Mouse (Mus musculus): ENCODE results near the gene Epha2. TPM values are rescaled to one million over a fixed set of nuclear protein-coding genes. Genes with fewer than 3 reads are reported as not detected.

The Epha2 gene
- polyA plus RNA-seq, 1 experiment from 2014 or later = 2.3 TPM

GRCm38 (mm10) chr4:141274485-141275341 is 26.3 kb upstream of the Epha2 start:
- Histone ChIP-seq H3K36me3 (ENCODE audit: control insufficient read depth, insufficient read depth, low read length) (no peaks in the 10 kb centered on the region), H3K9me3 (ENCODE audit: control insufficient read depth, low read length) (no peaks in the 10 kb centered on the region), H3K9ac (ENCODE audit: low read length) (no peak overlapping the region), H3K4me1 (replicated peaks; ENCODE audit: control insufficient read depth, insufficient read depth, low read length) (peaks cover 5% of the 10 kb centered on the region; the same call in 1 of the 2 replicates), H3K27ac (ENCODE audit: low read depth, low read length) (no peak overlapping the region), H3K4me2 (ENCODE audit: low read depth, low read length, severe bottlenecking) (no peak overlapping the region), H3K4me3 (ENCODE audit: low read depth, low read length) (no peak overlapping the region), H3K27me3 (ENCODE audit: control insufficient read depth, insufficient read depth, low read length) (no peaks in the 10 kb centered on the region)
- ATAC-seq (replicated peaks; ENCODE audit: low FRiP score) (0 out of 2 replicates have a peak, but pooled peaks have one; percentile 26), DNase-seq (ENCODE audit: low spot score) (no peak)
- WGBS = 47% methylated on average over 23 of the region's 23 CpGs

GRCm38 (mm10) chr4:141277157-141277556 is 23.9 kb upstream of the Epha2 start:
- Histone ChIP-seq H3K4me2 (ENCODE audit: low read depth, low read length, severe bottlenecking) (no peak overlapping the region), H3K4me3 (ENCODE audit: low read depth, low read length) (no peak overlapping the region), H3K27me3 (ENCODE audit: control insufficient read depth, insufficient read depth, low read length) (no peaks in the 10 kb centered on the region), H3K4me1 (replicated peaks; ENCODE audit: control insufficient read depth, insufficient read depth, low read length) (peaks cover 5% of the 10 kb centered on the region; the same call in 1 of the 2 replicates), H3K27ac (ENCODE audit: low read depth, low read length) (no peak overlapping the region), H3K9ac (ENCODE audit: low read length) (no peak overlapping the region), H3K36me3 (ENCODE audit: control insufficient read depth, insufficient read depth, low read length) (no peaks in the 10 kb centered on the region), H3K9me3 (ENCODE audit: control insufficient read depth, low read length) (no peaks in the 10 kb centered on the region)
- 86% methylated on average over 8 of the region's 8 CpGs for WGBS
- ATAC-seq (replicated peaks; ENCODE audit: low FRiP score) (no peak), DNase-seq (ENCODE audit: low spot score) (no peak)

GRCm38 (mm10) chr4:141278154-141278553 is 22.9 kb upstream of the Epha2 start:
- H3K4me2 ChIP-seq (ENCODE audit: low read depth, low read length, severe bottlenecking) = no peak overlapping the region
- H3K27ac ChIP-seq (ENCODE audit: low read depth, low read length) = no peak overlapping the region
- H3K4me3 ChIP-seq (ENCODE audit: low read depth, low read length) = no peak overlapping the region
- no peak for ATAC-seq (replicated peaks; ENCODE audit: low FRiP score)
- no peaks in the 10 kb centered on the region for H3K36me3 ChIP-seq (ENCODE audit: control insufficient read depth, insufficient read depth, low read length)
- H3K9ac ChIP-seq (ENCODE audit: low read length) = no peak overlapping the region
- H3K27me3 ChIP-seq (ENCODE audit: control insufficient read depth, insufficient read depth, low read length) = no peaks in the 10 kb centered on the region
- 77% methylated on average over 7 of the region's 7 CpGs for WGBS
- no peaks in the 10 kb centered on the region for H3K9me3 ChIP-seq (ENCODE audit: control insufficient read depth, low read length)
- H3K4me1 ChIP-seq (replicated peaks; ENCODE audit: control insufficient read depth, insufficient read depth, low read length) = peaks cover 2% of the 10 kb centered on the region; the same call in 1 of the 2 replicates
- DNase-seq (ENCODE audit: low spot score) = no peak

- ATAC-seq (replicated peaks; ENCODE audit: low FRiP score) = no peak
- no peaks in the 10 kb centered on the region for H3K27me3 ChIP-seq (ENCODE audit: control insufficient read depth, insufficient read depth, low read length)
- no peaks in the 10 kb centered on the region for H3K9me3 ChIP-seq (ENCODE audit: control insufficient read depth, low read length)
- no peaks in the 10 kb centered on the region for H3K36me3 ChIP-seq (ENCODE audit: control insufficient read depth, insufficient read depth, low read length)
- no peak overlapping the region for H3K4me3 ChIP-seq (ENCODE audit: low read depth, low read length)
- DNase-seq (ENCODE audit: low spot score) = no peak
- H3K4me2 ChIP-seq (ENCODE audit: low read depth, low read length, severe bottlenecking) = no peak overlapping the region
- H3K9ac ChIP-seq (ENCODE audit: low read length) = no peak overlapping the region; the same call in 1 of the 2 replicates
- H3K27ac ChIP-seq (ENCODE audit: low read depth, low read length) = no peak overlapping the region
- 61% methylated on average over 15 of the region's 15 CpGs for WGBS
- H3K4me1 ChIP-seq (replicated peaks; ENCODE audit: control insufficient read depth, insufficient read depth, low read length) = peaks cover 2% of the 10 kb centered on the region; the same call in 1 of the 2 replicates
Measured at GRCm38 (mm10) chr4:141279327-141279726, 21.7 kb upstream of the Epha2 start.

- Histone ChIP-seq H3K27me3 (ENCODE audit: control insufficient read depth, insufficient read depth, low read length) (no peaks in the 10 kb centered on the region), H3K36me3 (ENCODE audit: control insufficient read depth, insufficient read depth, low read length) (no peaks in the 10 kb centered on the region), H3K4me2 (ENCODE audit: low read depth, low read length, severe bottlenecking) (no peak overlapping the region), H3K4me3 (ENCODE audit: low read depth, low read length) (no peak overlapping the region), H3K27ac (ENCODE audit: low read depth, low read length) (no peak overlapping the region), H3K9ac (ENCODE audit: low read length) (no peak overlapping the region), H3K4me1 (replicated peaks; ENCODE audit: control insufficient read depth, insufficient read depth, low read length) (peaks cover 2% of the 10 kb centered on the region; the same call in 1 of the 2 replicates), H3K9me3 (ENCODE audit: control insufficient read depth, low read length) (no peaks in the 10 kb centered on the region)
- DNase-seq (ENCODE audit: low spot score) = no peak
- ATAC-seq (replicated peaks; ENCODE audit: low FRiP score) = no peak
- WGBS = 95% methylated on average over 6 of the region's 6 CpGs
Measured at GRCm38 (mm10) chr4:141279783-141280182, 21.3 kb upstream of the Epha2 start.

GRCm38 (mm10) chr4:141280471-141280870 is 20.6 kb upstream of the Epha2 start:
- no peak overlapping the region for H3K27ac ChIP-seq (ENCODE audit: low read depth, low read length)
- H3K27me3 ChIP-seq (ENCODE audit: control insufficient read depth, insufficient read depth, low read length) = no peaks in the 10 kb centered on the region
- DNase-seq (ENCODE audit: low spot score) (no peak), ATAC-seq (replicated peaks; ENCODE audit: low FRiP score) (no peak)
- peaks cover 2% of the 10 kb centered on the region; the same call in 1 of the 2 replicates for H3K4me1 ChIP-seq (replicated peaks; ENCODE audit: control insufficient read depth, insufficient read depth, low read length)
- 94% methylated on average over 1 of the region's 1 CpGs for WGBS
- H3K9ac ChIP-seq (ENCODE audit: low read length) = no peak overlapping the region
- H3K9me3 ChIP-seq (ENCODE audit: control insufficient read depth, low read length) = no peaks in the 10 kb centered on the region
- no peak overlapping the region for H3K4me3 ChIP-seq (ENCODE audit: low read depth, low read length)
- no peaks in the 10 kb centered on the region for H3K36me3 ChIP-seq (ENCODE audit: control insufficient read depth, insufficient read depth, low read length)
- H3K4me2 ChIP-seq (ENCODE audit: low read depth, low read length, severe bottlenecking) = no peak overlapping the region

- no peak overlapping the region for H3K4me2 ChIP-seq (ENCODE audit: low read depth, low read length, severe bottlenecking)
- WGBS = 71% methylated on average over 6 of the region's 6 CpGs
- no peaks in the 10 kb centered on the region for H3K36me3 ChIP-seq (ENCODE audit: control insufficient read depth, insufficient read depth, low read length)
- H3K4me3 ChIP-seq (ENCODE audit: low read depth, low read length) = no peak overlapping the region
- ATAC-seq (replicated peaks; ENCODE audit: low FRiP score) = no peak
- H3K9ac ChIP-seq (ENCODE audit: low read length) = no peak overlapping the region
- no peak for DNase-seq (ENCODE audit: low spot score)
- H3K27me3 ChIP-seq (ENCODE audit: control insufficient read depth, insufficient read depth, low read length) = peaks cover 4% of the 10 kb centered on the region; the same call in 1 of the 2 replicates
- no peak overlapping the region for H3K27ac ChIP-seq (ENCODE audit: low read depth, low read length)
- no peaks in the 10 kb centered on the region for H3K9me3 ChIP-seq (ENCODE audit: control insufficient read depth, low read length)
- peaks cover 2% of the 10 kb centered on the region; the same call in 1 of the 2 replicates for H3K4me1 ChIP-seq (replicated peaks; ENCODE audit: control insufficient read depth, insufficient read depth, low read length)
Measured at GRCm38 (mm10) chr4:141281153-141281552, 19.9 kb upstream of the Epha2 start.

GRCm38 (mm10) chr4:141281578-141281977 is 19.5 kb upstream of the Epha2 start:
- ATAC-seq (replicated peaks; ENCODE audit: low FRiP score) (no peak), DNase-seq (ENCODE audit: low spot score) (no peak)
- Histone ChIP-seq H3K9me3 (ENCODE audit: control insufficient read depth, low read length) (no peaks in the 10 kb centered on the region), H3K36me3 (ENCODE audit: control insufficient read depth, insufficient read depth, low read length) (no peaks in the 10 kb centered on the region), H3K9ac (ENCODE audit: low read length) (no peak overlapping the region), H3K4me1 (replicated peaks; ENCODE audit: control insufficient read depth, insufficient read depth, low read length) (peaks cover 2% of the 10 kb centered on the region; the same call in 1 of the 2 replicates), H3K4me3 (ENCODE audit: low read depth, low read length) (no peak overlapping the region), H3K27me3 (ENCODE audit: control insufficient read depth, insufficient read depth, low read length) (peaks cover 5% of the 10 kb centered on the region), H3K4me2 (ENCODE audit: low read depth, low read length, severe bottlenecking) (no peak overlapping the region), H3K27ac (ENCODE audit: low read depth, low read length) (no peak overlapping the region)
- WGBS = 88% methylated on average over 1 of the region's 1 CpGs
